Mouse (Mus musculus): Measurements from ENCODE around the gene Dnase1.

DNA sequence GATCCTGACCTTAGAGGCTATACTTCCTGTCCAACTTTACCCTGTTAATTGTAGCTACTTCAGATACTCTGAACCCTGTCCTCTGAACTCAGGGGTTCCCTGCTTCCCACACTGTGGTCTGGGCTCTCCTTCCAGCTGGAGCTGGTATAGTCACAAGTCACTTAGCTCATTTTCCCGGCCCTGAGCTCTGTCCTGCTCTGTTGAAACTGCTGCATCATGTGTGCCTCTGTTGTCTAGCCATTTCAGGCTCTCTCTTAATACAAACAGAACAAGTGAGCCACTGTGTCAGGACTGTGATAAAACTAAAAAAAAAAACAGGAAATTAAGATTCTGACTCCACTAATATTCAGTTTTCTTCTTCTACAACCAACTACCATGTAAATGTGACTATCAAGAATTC lies 10.1 kb upstream of the Dnase1 start:
- TF ChIP-seq CTCF (IDR thresholded peaks at IDR 0.05; ENCODE audit: low read depth, low read length), result no peak
- TF ChIP-seq POLR2A (IDR thresholded peaks at IDR 0.05; ENCODE audit: insufficient read depth, low read length), result no peak
- no peak for TF ChIP-seq EP300 (IDR thresholded peaks at IDR 0.05; ENCODE audit: insufficient read depth, low read depth, low read length)

Data from ES-Bruce4 (cell line).